Mouse (Mus musculus) gastrocnemius, postnatal 14 days (tissue): ENCODE results near the gene Grip1. TPM values are rescaled to one million over a fixed set of nuclear protein-coding genes. Genes with fewer than 3 reads are reported as not detected.
"Not testable (repeated sequence)": the region's sequence is repeated elsewhere in the genome, so short reads cannot be mapped to it uniquely, and the experiment has no call there.

Experiments
- DNase-seq: peaks from one replicate; pipeline ENCODE4 v3.0.0; 2021; ENCODE audit warnings: mixed read lengths
- intact Hi-C: fragments of 180-260 bp; cut with DNase I; formaldehyde crosslinking; loops from one replicate; pipeline ENCODE4 v1.15.1; 2025; ENCODE audit warnings: low total_unique reads
- total RNA-seq, 2 experiments: library from RNA; stranded (reverse); gene quantifications; 2 replicates each; pipeline ENCODE4 v1.2.3; 2021

Gene Grip1
- total RNA-seq, 2 experiments from 2014 or later: 0.24 to 0.35 TPM

- intact Hi-C loops: loop anchor here (5.0 kb wide), 1 partner anchor 56 kb away; no protein-coding TSS in a partner anchor
- DNase-seq: no peak
These were observed 612.7 kb downstream of the Grip1 start for GRCm38 (mm10) chr10:120066319-120066718.

DNA sequence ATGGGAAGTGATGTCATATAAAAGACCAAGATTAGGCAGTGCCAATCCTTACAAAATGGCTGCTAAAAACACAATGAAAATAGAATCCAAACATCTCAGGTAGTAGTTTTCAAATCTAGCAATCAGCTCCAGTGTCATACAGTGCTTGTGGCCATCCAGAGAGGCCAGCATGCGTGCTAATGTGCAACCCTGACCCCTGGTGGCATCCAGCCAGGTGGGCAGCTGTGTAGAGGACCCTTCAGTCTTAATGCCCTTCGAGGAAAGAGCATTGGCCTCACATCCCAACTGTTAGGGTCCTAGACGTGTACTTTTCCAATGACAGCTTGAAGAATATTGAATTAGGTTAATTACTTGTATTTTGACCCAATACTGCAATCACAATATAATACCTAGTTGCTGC, 624.2 kb downstream of the Grip1 start:
- no peak for DNase-seq
- intact Hi-C loops: no loop called here

GRCm38 (mm10) chr10:120092548-120092947, 638.9 kb downstream of the Grip1 start:
- intact Hi-C loops: no loop called here
- DNase-seq: no peak

DNA sequence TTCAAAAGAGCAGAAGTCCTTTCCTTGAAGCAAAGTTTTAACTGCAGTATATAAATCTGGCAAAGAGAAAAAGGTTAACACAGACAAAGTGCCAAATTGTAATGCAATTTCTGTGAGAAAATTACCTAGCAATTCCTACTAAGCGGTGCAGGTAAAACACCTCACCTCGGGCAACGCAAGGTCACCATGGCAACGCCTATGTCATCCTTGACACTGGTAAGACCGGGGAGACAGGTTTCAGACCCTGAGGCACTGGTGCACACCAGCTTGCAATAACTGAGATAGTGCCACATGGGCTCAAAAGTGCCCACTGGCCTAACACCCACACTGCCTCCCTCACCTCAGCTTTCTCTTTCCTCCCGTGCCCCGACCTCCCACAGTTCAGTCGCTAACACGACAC, 641.5 kb downstream of the Grip1 start:
- no peak for DNase-seq
- intact Hi-C loops: no loop called here

DNA sequence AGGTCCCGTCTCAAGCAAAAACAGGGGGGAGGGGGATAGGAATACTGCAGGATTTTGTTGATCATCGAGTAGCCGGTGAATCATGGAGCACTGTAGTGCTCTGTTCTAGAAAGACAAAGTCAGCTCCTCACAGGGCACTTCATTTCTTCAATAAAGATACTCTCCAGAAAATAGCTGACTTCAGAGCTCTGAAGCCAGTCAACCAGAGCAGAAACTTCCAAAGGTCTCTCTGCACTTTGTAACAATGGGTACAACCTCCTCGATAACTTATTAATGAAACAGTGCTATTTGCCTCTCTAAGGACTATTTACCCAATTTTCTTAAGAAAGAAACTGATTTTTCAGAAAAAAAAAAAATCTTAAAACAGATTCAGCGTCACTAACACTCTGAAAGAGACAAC, 642.1 kb downstream of the Grip1 start:
- intact Hi-C loops: no loop called here
- no peak for DNase-seq

GRCm38 (mm10) chr10:120097564-120097963, 643.9 kb downstream of the Grip1 start:
- no peak for DNase-seq
- intact Hi-C loops: no loop called here

DNA sequence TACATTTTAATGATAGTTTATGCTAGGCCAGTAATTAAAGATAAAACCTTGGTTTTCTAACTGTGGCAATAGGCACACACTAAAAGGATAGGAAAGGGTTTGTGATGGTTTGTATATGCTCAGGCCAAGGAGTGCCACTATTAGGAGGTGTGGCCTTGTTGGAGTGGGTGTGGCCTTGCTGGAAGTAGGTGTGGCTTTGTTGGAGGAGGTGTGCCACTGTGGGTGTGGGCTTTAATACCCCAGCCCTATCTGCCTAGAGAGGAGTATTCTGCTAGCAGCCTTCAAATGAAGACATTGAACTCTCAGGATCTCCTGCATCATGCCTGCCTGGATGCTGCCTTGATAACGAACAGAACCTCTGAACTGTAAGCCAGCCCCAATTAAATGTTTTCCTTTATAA, 647.2 kb downstream of the Grip1 start:
- intact Hi-C loops: no loop called here
- DNase-seq: no peak

GRCm38 (mm10) chr10:120111691-120112319, 658.2 kb downstream of the Grip1 start:
- intact Hi-C loops: no loop called here
- DNase-seq: no peak

DNA sequence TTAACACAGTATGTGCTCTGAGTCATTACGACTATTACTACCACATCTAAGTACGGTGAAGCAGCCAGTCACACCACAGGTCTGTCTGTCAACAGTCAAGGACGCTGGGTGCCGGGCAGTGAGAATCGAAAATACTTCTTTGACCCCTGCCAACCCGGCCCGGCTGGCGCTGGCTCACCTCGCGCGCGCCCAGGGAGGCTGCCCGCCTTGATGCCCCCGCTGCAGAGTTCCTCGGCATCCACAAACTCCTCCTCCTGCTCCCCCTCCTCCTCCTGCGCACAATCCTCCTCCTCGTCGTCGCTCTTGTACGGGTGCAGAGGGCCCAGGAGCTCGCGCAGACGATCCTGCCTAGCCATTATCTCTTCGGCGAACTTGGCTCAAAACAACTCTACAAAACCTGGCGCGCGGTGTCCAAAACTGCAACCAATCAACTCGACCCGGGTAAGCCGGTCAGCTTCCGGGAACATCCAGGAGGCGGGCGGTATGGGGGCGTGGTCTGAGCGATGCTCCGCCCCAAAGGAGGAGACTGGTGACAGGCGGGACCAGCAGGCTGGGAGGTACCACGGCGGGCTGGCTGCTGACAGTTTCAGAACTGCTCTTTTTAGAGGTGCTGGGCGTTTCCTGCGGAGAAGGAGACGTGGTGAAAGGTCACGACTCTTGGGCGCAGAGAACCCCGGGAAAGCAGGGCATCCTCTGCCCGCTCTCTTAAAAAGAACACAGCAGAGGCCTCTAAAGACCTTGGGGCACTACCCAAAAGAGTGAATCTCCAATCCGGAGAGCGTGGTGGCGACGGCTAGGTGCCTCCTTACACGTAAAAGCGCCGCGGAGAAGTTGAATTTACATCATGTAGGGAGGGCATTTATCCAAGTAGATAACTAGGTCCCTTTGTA, 659.1 kb downstream of the Grip1 start, which contains the start of gene Helb:
Gene Helb, minus strand, starts transcription at position 481 of the 890 bp plus-strand sequence.
- intact Hi-C loops: no loop called here
- peak; percentile 98 for DNase-seq

DNA sequence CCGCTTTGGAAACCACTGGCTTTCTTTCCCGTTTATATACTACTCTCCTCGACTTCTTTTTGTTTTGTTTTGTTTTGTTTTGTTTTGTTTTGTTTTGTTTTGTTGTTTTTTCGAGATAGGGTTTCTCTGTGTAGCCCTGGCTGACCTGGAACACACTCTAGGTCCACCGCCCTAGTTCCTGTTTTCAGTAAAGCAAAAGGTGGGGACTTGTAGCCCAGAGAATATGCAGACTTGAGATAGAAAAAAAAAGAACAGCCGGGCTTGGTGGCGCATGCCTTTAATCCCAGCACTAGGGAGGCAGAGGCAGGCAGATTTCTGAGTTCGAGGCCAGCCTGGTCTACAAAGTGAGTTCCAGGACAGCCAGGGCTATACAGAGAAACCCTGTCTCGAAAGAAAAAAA, 659.9 kb downstream of the Grip1 start:
- DNase-seq, intact Hi-C loops: not testable (repeated sequence)

- DNase-seq: no peak
- intact Hi-C loops: no loop called here
These were observed 660.4 kb downstream of the Grip1 start for GRCm38 (mm10) chr10:120113980-120114379.

DNA sequence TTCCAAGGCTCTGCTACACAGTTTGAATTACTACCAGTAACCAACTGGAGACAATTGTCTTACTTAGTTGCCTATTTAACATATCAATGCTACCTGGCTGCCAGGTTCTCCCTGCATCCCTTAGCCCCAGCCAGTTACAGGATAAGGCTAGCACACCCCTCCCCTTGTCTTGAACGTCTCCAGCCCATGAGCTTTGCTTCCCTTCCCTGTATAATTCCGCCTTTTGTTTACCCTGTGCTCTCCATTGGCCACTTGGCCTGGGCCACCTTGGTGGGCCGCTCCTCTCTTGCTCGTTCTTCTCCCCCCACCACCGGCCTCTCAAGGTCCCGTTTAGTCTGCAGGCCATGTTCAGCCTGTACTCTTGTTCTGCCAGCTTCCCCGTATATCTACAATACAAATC, 660.9 kb downstream of the Grip1 start:
- intact Hi-C loops: no loop called here
- no peak for DNase-seq

- DNase-seq: no peak
- intact Hi-C loops: no loop called here
These were observed 661.6 kb downstream of the Grip1 start for GRCm38 (mm10) chr10:120115249-120115648.

- DNase-seq: no peak
- intact Hi-C loops: loop anchor here (5.0 to 10.0 kb wide), 4 partner anchors 56 to 479 kb away; no protein-coding TSS in a partner anchor
These were observed 670.1 kb downstream of the Grip1 start for GRCm38 (mm10) chr10:120123721-120124120.

DNA sequence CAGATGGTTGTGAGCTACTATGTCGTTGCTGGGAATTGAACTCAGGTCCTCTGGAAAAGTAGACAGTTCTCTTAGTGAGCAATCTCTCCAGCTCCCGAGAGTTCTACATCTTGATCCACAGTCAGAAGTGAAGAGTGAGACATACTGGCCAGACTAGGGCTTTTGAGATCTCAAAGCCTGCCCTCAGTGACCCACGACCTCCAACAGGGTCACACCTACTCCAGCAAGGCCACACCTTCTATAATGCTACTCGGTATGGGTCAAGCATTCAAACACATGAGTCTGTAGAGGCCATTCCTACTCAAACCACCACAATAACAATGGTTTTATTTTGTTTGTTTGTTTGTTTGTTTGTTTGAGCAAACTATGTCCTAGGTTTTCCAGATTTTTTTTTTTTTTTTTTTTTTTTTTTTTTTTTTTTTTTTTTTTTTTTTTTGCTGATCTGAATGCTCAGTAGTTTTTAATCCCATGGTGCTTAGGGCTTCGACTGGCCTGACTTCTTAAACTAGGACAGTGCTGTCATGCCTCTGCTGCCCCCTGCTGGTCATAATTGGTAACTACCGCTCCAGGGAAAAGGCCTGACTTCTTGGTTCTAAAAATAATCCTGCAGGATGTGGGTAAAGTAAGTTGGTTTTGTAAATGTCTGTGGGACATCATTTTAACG, 671.3 kb downstream of the Grip1 start:
- intact Hi-C loops: loop anchor here (5.0 to 10.0 kb wide), 4 partner anchors 58 to 480 kb away; no protein-coding TSS in a partner anchor
- DNase-seq: peak; percentile 82

GRCm38 (mm10) chr10:120125465-120125857, 671.8 kb downstream of the Grip1 start:
- intact Hi-C loops: loop anchor here (10.0 kb wide), 3 partner anchors 241 to 481 kb away; no protein-coding TSS in a partner anchor
- DNase-seq: no peak

- intact Hi-C loops: loop anchor here (10.0 kb wide), 3 partner anchors 244 to 484 kb away; no protein-coding TSS in a partner anchor
- DNase-seq: no peak
These were observed 675.1 kb downstream of the Grip1 start for GRCm38 (mm10) chr10:120128601-120129277.

DNA sequence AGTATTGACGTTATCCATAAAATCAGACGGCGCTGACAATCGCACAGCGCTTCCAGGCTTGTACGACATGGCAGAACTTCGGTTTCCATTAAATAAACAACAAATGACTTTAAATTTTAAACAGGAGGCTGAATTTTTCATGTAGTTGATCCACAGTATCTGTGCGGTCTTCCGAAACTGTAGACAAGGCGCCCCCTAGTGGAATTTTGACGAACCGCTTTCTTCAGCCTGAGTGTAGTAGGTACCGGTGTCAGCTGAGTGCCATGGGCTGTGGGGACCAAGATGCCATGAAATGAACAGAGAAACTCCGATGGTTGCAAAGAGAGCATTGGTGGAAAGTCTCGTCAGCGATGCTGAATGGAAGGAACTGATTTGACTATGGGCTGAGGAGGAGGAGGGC, 677.0 kb downstream of the Grip1 start:
- intact Hi-C loops: no loop called here
- peak; percentile 17 for DNase-seq

DNA sequence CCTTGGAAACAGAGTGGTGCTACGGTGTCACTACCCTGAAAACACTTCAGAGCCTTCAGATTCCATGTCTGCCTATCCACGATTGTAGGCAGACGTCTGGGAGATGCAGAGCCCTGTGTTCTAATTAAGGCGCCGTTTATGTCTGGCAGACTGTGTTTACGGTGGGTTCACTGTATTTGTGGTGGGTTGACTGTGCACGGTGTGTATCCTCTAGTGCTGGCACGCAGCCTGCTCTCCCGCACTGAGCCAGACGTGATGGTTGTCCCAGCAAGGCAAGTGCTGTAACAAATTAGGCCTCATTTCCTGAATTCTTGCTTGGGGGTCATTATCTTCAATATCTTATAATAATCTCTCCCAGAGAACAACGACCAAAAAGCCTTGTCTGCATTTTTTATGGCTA, 680.1 kb downstream of the Grip1 start:
- no peak for DNase-seq
- intact Hi-C loops: no loop called here
